Mouse (Mus musculus) thymus, postnatal 36 days (tissue): Measurements from ENCODE around the gene Glyr1.

ENCODE experiments used
- DNase-seq, 2 experiments: peaks; one replicate each; pipeline ENCODE4 v3.0.0; 2022; ENCODE audit warnings: mixed read lengths in 2 of 2

Glyr1 gene

DNA sequence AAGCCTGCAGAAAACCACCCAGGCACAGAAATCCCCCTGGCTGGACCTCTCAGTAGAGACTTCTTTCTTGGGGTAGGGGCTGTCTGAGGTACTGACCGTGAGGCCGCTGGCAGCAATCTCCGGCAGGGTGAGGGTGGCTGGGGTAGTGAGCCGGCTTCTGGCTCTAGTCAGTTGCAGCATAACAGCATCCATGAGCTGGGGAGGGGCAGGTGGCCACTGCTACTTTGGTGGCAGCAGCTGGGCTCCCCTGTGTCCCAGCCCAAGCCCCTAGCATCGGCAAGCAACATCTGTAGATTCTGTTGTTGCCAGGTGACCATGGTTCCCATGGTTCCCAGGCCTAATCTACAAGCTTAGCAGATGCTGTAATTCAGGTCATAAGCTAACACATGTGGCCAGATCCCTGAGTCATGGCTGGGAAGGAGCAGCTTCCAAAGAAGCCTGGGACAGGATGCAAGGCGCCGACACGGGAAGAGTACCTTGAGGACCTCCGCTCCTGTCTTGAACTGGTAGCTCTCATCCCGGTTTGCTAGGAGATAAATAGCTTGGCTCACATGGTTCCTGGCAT, 39.2 kb downstream of the Glyr1 start:
- DNase-seq, result no peak

DNA sequence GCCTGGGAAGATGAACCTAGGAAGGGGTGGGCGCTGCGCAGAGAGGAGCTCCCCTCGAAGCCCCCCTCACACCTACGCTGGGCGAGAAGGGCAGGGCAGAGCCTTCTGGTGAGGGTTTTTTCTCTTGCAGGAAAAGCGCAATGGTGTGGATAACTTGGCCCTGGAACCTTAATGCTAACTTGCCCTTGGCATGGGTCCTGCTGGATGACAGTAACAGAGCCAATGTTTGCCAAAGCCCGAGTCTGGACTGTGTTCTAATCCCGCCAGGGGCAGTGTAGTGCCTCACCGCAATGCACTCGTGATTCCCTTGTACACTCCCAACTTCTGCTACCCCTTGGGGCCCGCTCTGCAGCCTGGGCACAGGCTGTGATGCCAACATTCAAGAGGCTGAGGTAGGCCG, 41.6 kb downstream of the Glyr1 start:
- DNase-seq, result no peak

DNA sequence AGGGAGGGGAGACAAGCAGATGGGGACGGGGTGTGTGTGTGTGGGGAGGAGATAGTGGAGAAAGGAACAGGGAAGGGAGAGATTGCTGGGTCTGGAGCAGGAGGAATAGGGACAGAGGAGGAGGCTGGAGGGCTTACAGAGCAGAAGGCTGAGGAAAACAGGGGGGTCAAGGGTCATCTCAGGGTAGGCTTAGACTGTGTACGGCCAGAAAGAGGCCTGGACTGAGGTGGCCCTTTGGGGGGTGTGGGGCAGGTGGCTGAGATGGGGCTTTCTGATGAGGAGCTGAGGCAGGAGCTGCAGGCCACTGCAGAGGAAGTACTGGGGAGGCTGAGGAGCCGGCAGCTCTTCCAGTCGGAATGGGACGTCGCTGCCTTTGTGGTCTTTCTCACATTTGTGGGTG, 42.2 kb downstream of the Glyr1 start:
- no peak for DNase-seq

DNA sequence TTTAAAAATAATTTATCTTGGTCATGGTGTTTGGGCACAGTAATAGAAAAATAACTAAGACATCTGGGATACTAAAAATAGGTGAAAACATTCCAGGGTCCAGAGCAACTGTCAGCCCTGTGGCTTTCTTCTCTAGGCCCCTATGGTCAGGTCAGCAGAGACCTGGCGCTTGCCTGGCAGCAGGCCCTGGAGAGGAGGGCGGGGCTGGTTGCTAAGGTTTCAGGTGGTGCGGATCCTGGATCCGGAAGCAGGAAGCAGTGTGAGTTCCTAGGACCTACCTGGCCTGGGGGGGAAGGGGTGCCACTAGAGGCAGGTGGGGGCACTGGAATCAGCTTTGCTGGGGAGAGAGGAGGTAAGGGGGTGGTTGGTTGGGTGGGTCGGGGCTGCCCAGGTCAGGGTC, 42.6 kb downstream of the Glyr1 start, which contains the start of gene Smim22:
Gene Smim22 (plus strand): TSS at position 222 of the 400 bp plus-strand sequence.
- DNase-seq, result no peak

DNA sequence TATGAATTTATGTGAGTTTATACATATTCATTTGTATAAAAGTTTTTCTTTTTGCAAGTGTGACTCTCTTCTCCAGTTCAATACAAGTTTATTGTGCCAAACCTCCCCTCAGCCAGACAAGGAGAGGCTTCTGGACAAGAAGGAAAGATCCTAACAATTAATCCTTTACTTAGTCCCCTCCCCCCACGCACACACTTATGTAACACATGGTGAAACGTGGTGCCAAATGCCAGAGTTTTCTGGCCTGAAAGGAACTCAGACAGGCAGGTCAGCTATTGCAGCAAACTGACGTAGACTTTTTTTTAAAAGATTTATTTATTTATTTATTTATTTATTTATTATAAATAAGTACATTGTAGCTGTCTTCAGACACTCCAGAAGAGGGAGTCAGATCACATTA, 49.1 kb downstream of the Glyr1 start:
- no peak for DNase-seq

DNA sequence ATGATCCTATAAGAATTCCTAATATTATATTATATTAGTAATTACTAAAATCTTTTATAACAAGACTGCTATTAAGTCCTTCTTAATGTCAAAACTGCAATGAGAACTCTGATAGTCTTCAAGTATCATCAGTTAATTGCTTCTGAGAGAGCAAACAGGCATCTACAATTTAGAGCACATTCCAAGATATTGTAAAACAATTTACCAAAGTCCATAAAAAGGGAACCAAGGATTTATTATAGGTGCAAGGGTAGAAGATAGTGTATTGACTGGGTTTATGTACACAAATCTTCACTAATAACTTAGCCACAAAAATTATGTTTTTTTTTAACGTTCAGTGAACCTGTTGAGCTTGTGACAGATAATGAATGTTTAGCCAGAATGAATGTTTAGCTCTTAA, 50.7 kb downstream of the Glyr1 start:
- DNase-seq, result no peak

DNA sequence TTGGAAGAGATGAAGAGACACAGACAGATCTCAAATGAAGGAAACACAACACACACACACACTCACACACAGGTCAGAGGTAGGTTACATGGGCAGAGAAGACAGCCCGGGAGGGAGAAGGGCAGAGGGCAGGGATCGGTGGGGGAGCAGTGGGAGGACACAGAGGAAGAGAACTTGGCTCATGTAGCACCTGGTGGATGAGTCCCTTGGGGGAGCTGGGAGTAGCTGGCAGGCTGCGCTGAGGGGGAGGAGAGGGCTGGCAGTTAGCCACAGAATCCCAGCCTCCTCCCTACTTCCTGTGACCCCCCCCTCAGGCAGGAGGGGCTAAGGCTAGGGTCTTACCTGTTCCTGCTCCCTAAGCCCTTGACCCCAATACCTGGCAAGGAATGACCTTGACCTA, 52.1 kb downstream of the Glyr1 start, which contains the start of gene Sept12:
Gene Sept12 (minus strand): TSS at position 300 of the 400 bp plus-strand sequence.
- no peak for DNase-seq

DNA sequence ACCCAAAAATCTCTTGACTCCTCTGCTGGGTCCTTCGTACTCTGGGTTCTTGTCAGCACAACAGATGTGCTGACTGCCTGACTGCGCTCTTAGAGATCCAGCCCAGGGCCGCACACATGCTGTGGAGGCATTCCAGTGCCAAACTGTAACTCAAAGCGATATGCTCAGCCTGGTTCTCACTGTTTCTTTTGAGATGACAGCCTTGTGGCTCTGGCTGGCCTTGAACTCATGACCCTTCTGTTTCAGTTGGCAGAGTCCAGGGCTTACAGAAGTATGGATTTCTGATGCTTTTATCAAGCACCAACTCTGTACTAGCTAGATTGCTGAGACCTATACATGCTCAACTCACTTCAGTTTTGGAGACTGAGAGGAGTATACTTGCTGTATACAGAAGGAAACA, 56.4 kb downstream of the Glyr1 start:
- DNase-seq, result no peak

DNA sequence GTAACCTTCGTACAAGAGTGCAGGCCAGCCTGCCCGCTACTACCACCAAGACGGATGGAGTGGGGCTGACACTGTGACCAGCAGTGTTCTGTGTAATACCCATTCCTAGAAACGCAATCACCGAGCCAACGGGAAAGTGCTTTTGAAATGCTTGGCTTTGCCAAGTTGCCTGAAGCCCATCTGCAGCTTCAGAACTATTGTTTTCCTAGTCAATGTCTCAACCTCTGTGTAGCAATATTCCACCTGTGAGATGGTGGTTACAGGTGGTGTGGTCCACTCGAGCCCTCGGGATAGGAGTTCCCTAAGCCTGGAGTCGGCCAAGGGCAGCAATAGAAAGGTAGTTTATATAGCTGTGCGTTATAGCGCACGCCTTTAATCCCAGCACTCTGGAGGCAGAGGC, 64.9 kb downstream of the Glyr1 start:
- no peak for DNase-seq

DNA sequence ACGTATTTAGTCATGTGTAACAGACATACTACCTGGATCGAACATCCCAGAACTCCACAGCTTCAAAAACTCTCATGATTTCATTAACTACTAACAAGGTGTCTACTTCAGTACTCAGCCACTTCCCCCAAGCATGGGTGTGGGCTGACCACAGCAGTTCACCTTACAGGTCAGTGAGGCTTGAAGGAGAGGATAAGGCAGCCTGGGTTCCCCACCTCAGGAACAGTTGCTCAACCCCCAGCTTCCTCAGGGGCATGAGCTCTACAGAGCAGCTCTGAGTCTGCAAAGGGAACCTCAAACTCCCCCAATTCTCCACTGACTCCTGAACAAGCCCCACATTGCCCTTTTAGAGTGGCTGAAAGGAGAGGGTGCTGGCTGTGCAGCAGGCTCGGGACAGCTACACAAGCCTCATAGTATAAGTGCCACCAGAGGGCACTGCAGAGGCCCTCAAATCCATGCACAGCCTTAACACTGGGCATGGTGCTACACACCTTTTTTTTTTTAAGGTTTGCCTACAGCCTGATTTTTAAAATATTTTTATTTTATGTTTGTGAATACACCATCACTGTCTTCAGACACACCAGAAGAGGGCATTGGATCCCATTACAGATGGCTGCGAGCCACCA, 69.8 kb downstream of the Glyr1 start:
- peak; percentile 18 to 22 for DNase-seq

DNA sequence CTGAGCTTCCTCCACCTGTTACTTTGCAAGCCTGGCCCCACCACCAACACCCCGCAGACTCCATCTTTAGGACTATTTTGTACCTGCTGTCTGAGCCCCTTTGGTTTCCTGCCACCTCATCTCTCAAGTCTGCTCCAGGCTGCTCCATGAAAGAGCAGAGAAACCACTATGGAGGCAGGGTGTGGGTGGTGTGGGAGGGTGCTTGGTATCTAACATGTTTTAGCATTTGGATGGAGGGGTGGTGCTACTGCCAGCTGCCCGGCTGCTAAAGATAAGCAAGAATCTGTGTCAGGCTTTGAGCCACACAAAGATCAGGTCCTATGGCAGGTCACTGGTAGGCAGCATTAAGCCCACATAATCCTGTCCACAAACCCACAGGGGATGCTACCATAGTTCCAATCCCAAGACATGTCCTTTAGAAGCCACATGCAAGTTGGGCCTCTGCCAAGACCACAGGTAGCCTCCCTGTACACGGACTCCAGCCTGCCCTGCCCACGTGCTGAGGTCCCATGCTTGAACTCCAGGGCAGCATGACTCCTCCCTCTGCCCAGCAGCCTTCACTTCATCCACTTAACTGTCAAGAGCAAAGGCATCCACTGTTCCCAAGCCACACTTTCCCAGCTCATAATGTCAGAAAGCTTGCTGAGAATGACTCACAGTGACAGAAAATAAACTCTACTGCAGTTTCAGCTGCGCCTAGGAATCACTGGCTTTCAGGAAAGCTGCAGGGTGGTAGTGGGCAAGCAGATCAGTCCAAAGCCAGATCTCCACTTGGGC, 71.2 kb downstream of the Glyr1 start:
- DNase-seq, result no peak

DNA sequence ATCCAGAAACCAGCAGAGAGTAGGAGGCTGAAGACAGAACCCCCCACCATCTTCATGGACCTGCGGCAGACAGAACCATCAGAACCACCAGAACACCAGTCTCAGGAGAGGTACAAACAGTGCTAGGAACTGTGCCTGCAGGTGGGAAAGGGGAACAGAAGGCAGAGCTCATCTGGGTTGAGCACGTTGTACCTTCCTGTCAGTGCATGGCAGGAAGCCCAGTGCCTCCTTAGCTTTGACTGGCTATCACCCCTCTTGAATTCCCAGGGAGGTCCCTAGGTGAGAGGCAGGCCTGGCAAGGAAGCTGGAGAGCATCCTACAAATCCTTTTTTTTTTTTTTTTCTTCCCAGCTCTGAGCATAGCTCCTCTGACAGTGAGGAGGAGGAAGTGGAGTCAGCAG, 73.5 kb downstream of the Glyr1 start:
- no peak for DNase-seq

DNA sequence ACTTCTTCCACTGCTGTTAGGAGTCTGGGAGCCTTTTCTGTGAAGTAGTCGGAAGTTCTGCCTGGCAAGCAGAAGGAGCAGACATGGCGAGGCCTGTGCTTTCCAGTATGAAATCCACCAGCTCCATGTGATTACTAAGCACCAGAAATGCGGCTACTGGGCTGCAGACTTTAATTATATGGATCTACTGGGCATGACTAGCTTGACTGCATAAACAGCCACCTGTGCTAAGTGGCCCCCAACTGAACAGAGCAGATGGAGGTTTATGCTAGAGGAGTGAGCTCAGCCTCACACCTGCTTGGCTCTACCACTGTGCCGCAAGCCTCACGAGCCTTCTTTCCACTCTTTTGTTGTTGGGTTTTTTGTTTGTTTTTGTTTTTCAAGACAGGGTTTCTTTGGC, 75.1 kb downstream of the Glyr1 start:
- DNase-seq, result peak in 1 of 2 experiments; percentile 19

DNA sequence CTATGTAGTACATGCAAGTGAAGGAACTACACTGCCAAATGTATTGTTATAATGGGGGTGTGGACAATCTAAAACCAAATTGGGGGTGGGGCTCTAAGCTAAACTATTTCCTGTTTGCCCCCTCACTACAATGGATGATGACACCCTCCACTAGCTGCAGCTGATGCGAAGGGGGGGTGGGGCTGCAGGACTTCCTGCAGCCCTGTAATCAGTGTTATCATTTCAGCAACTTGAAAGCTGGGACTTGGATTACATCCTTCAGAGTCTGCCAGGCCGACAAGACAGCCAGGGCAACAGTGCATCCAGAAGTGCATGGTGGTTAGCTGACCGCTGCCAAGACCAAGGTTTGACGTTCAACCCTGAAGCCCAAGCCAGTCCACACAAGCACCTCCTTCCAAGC, 78.0 kb downstream of the Glyr1 start:
- no peak for DNase-seq

DNA sequence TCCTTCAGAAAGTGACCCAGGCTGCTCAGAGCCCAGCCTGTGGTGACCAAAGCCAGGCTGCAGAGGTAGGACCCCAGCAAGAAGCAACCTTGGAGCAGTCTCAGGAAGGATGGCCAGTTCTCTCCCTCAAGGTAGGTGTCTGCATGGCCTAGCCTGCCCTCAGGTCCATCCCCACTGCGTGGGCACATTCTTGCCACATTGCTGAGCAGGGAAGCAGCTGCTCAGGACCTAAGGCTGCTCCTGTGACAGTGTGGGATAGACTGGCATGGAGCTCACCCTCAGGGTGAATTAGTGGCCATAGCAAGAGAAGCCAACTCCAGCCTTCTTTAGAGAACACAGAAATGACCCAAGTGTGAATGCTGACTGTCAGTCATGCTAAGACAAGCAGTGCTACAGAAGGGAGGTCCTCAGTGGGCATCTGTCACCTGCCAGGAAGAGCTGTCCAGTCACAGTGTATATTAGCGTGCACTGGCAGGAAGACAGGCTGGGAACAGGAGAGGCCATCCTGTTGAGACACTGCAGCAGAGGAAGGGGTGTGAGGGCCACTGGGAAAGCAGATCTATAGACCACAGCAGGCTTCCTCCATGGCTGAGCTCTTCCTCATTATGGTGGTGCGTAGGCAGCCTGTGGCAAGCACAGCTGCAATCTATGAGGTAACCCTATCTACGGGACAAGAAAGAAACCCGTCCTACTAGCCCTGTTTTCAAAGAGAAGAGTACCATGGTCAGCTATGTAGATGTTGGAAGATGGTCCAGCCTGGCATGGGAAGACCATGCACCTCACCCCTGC, 80.4 kb downstream of the Glyr1 start:
- DNase-seq, result no peak

DNA sequence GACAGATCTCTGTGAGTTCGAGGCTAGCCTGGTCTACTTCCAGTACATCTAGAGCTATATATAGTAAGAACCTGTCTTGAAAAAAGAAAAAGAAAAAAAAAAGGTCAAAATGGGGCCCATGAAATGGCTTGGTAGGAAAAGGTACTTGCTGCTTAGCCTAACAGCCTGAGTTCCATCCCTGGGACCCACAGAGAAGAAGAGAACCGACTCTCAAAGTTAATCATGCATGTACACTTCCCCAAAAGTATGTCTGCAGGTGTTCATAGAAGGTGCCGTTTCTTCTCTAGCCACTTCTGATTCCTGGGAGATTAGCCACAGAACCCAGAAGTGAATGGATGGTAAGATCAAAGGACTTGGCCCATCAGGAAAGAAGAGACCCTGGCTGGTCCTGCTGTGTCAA, 81.2 kb downstream of the Glyr1 start:
- DNase-seq, result no peak

DNA sequence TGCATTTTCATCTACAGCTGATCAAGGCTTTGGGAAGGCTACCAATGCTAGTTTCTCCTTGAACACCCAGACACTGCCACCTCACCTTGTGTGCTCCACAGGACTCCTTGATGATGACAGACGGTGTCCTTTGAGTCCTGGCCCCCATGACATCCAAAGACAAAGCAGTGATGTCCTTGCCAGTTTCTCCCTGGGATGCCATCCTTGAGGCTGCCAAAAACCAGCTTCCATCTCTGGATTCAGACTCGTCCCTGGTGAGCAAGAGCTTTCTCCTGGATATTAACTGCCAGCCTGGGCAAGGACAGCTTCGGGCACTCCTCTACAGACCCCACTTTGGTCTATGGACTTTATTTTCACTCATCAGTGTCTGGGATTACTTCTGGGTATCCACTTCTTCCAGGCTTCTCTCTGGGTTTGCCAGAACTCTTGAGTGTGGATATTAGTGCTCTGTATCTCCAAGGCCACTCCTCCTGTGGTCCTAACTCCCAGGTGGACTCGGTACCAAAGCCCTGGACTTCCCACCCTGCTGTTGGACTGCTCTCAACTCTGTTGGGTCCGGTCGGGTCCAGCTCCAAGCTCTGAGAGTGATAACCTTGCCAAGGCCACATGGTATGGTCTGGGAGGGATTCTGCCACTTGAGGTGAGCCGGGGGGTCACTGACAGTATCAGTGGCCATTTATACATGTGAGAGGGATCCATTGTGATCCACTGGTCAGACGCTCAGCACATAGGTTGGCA, 84.1 kb downstream of the Glyr1 start:
- no peak for DNase-seq

DNA sequence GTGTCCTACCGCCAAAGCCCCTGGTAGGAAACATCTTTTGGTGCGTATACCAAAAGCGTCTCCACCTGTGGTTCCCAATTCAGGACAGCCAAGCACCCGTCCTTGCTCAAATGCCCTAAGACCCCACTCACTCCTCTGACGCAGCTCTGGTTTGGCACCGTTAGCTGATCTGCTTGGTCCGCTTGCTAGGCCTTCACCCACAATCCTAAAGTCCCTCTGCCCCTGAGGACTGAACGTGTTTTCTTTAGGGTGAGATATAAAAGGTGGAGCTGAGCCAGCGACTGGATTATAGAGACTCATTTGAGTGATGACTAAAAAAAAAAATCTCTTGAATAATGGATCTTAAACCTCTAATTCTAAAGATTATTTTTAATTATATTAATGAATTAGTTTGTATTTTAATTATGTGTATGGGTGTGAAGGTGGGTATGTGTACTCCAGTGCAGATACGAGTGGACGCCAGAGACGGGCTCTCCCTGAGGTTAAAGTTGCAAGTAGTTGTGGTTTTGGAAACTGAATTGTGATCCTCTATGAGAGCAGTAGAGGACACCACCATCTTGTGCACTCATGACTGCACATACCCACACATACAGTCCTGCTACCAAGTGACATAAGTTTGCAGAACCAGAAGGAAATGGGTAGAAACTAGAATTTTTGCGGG, 84.8 kb downstream of the Glyr1 start:
- no peak for DNase-seq
